25 mouse cellular contexts compared by ENCODE assay signal in the genomic region with DNA sequence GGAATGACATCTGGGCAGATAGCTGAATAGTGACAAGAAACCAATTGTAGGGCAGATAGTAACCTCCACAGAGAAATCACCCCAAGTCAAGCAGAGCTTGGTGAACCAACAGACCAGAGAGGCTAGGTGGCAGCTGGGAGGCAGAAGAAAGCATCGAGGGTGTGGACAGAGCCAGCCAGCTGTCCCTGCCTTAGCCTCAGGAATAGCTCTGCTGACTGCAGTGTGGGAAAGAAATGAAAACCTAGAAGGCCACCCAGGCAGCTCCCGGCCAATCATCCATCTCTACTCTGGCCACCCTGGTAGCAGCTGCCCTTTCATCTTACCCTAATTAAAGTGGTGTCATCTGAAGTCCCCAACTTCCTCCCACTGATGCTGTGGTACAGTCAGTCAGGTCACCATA. TPM values are rescaled to one million over a fixed set of nuclear protein-coding genes. Genes with fewer than 3 reads are reported as not detected.
DNase-seq lines count a peak whose midpoint lies in the region; ATAC-seq and TF ChIP-seq lines count a peak whose summit lies in the region.
"Had no signal": no experiment of that assay in that cellular context is flagged by ENCODE, and none has a peak within 500 bp of the region (broad histone marks: within the 10 kb centered on the region; RNA-seq: fewer than 3 reads in every experiment).

No protein-coding gene starts in this region.

- WGBS in kidney, embryonic 14.5 days: 7% methylated on average over 2 of the region's 2 CpGs
- WGBS in kidney, postnatal 0 days: 14% methylated on average over 2 of the region's 2 CpGs
- WGBS in kidney, adult 2 months: 39% methylated on average over 2 of the region's 2 CpGs
- 29% methylated on average over 2 of the region's 2 CpGs for WGBS in limb, embryonic 14.5 days

- H3K4me3 ChIP-seq in kidney, embryonic 14.5 days (ENCODE audit: low read length): no peak overlapping the region
- no peak overlapping the region for H3K4me3 ChIP-seq in kidney, postnatal 0 days (replicated peaks; ENCODE audit: low read depth, low read length)
- no peak overlapping the region for H3K4me3 ChIP-seq in kidney, adult 2 months (ENCODE audit: insufficient read depth, low read depth, low read length)
- no peak overlapping the region for H3K4me3 ChIP-seq in limb, embryonic 14.5 days (replicated peaks; ENCODE audit: low read length)
- H3K4me3 ChIP-seq: embryonic facial prominence, embryonic 13.5 days; forebrain, embryonic 10.5 days; forebrain, embryonic 13.5 days; hindbrain, embryonic 10.5 days; hindbrain, embryonic 13.5 days had no signal

- no peak for TF ChIP-seq POLR2A in kidney, adult 2 months (IDR thresholded peaks at IDR 0.05; ENCODE audit: low read depth, low read length)
- TF ChIP-seq POLR2A in limb, embryonic 14.5 days (IDR thresholded peaks at IDR 0.05; ENCODE audit: borderline replicate concordance, extremely low read depth, insufficient read depth, insufficient read length): no peak

- H3K9me3 ChIP-seq in kidney, embryonic 14.5 days (ENCODE audit: control insufficient read depth, low read length): no peaks in the 10 kb centered on the region
- no peaks in the 10 kb centered on the region for H3K9me3 ChIP-seq in kidney, postnatal 0 days (replicated peaks; ENCODE audit: low read length)
- no peaks in the 10 kb centered on the region for H3K9me3 ChIP-seq in limb, embryonic 14.5 days (ENCODE audit: control insufficient read depth, low read length)
- H3K9me3 ChIP-seq: embryonic facial prominence, embryonic 13.5 days; forebrain, embryonic 10.5 days; forebrain, embryonic 13.5 days; hindbrain, embryonic 10.5 days; hindbrain, embryonic 13.5 days had no signal

- peak; percentile 8 for DNase-seq in embryo, embryonic 9.5 days (ENCODE audit: extremely low spot score)
- no peak for DNase-seq in embryo, embryonic 11 days
- DNase-seq in kidney, adult 8-10 months: no peak
- peak; percentile 37 for DNase-seq in kidney, postnatal 0 days (ENCODE audit: low spot score)
- no peak for DNase-seq in kidney, adult 2 months
- DNase-seq in limb, embryonic 14.5 days (ENCODE audit: low spot score): no peak
- no peak for DNase-seq in lung, postnatal 14 days
- DNase-seq: adrenal gland, adult 8-10 months; adrenal gland, postnatal 25 days; cerebellum, adult 11-12 months; cerebellum, adult 8-10 months; cerebellum, postnatal 10 days; cerebellum, postnatal 36 days; gastrocnemius, postnatal 10 days; heart, postnatal 36 days had no signal

- H3K36me3 ChIP-seq in kidney, embryonic 14.5 days (ENCODE audit: control insufficient read depth, insufficient read depth, low read length): no peaks in the 10 kb centered on the region
- no peaks in the 10 kb centered on the region for H3K36me3 ChIP-seq in kidney, postnatal 0 days (ENCODE audit: insufficient read depth, low read length)
- no peaks in the 10 kb centered on the region for H3K36me3 ChIP-seq in kidney, adult 2 months (ENCODE audit: control insufficient read depth, insufficient read depth, low read length)
- H3K36me3 ChIP-seq in limb, embryonic 14.5 days (ENCODE audit: control insufficient read depth, insufficient read depth, low read length): no peaks in the 10 kb centered on the region
- H3K36me3 ChIP-seq: embryonic facial prominence, embryonic 13.5 days; forebrain, embryonic 10.5 days; hindbrain, embryonic 10.5 days; hindbrain, embryonic 13.5 days had no signal

- H3K27me3 ChIP-seq in kidney, embryonic 14.5 days (ENCODE audit: control insufficient read depth, insufficient read depth, low read length): no peaks in the 10 kb centered on the region
- H3K27me3 ChIP-seq in kidney, postnatal 0 days (ENCODE audit: insufficient read depth, low read length): no peaks in the 10 kb centered on the region
- H3K27me3 ChIP-seq in kidney, adult 2 months (replicated peaks; ENCODE audit: control insufficient read depth, insufficient read depth, low read length): no peaks in the 10 kb centered on the region
- peaks cover 8% of the 10 kb centered on the region; the same call in 1 of the 2 replicates for H3K27me3 ChIP-seq in limb, embryonic 14.5 days (ENCODE audit: control insufficient read depth, insufficient read depth, low read length)
- H3K27me3 ChIP-seq: embryonic facial prominence, embryonic 13.5 days; forebrain, embryonic 13.5 days; hindbrain, embryonic 13.5 days had no signal

- no peak overlapping the region for H3K9ac ChIP-seq in kidney, embryonic 14.5 days (ENCODE audit: low read depth, low read length)
- no peak overlapping the region for H3K9ac ChIP-seq in kidney, postnatal 0 days (ENCODE audit: low read depth, low read length)
- H3K9ac ChIP-seq in limb, embryonic 14.5 days (ENCODE audit: low read depth, low read length, severe bottlenecking): no peak overlapping the region
- H3K9ac ChIP-seq: embryonic facial prominence, embryonic 13.5 days; forebrain, embryonic 13.5 days; hindbrain, embryonic 13.5 days had no signal

- peak; percentile 84; the same call in 1 of the 2 replicates for ATAC-seq in kidney, embryonic 14.5 days (ENCODE audit: low FRiP score, low TSS enrichment)
- ATAC-seq in kidney, postnatal 0 days (replicated peaks; ENCODE audit: low FRiP score, low read depth): no peak
- peak; percentile 34; the same call in 1 of the 2 replicates for ATAC-seq in limb, embryonic 14.5 days (ENCODE audit: low FRiP score, low read depth)
- ATAC-seq: activated CD4-positive, CD25-positive, alpha-beta regulatory T cell, adult 4 months; forebrain, embryonic 13.5 days; forebrain, embryonic 16.5 days; hindbrain, embryonic 16.5 days had no signal

- no peak overlapping the region for H3K4me2 ChIP-seq in kidney, embryonic 14.5 days (replicated peaks; ENCODE audit: low read depth, low read length)
- no peak overlapping the region for H3K4me2 ChIP-seq in kidney, postnatal 0 days (ENCODE audit: low read length)
- H3K4me2 ChIP-seq in limb, embryonic 14.5 days (replicated peaks; ENCODE audit: low read depth, low read length, severe bottlenecking): no peak overlapping the region
- H3K4me2 ChIP-seq: embryonic facial prominence, embryonic 13.5 days; forebrain, embryonic 13.5 days; heart, embryonic 11.5 days; hindbrain, embryonic 13.5 days had no signal

- H3K4me1 ChIP-seq in kidney, embryonic 14.5 days (ENCODE audit: control insufficient read depth, insufficient read depth, low read length): no peaks in the 10 kb centered on the region
- no peaks in the 10 kb centered on the region for H3K4me1 ChIP-seq in kidney, postnatal 0 days (replicated peaks; ENCODE audit: insufficient read depth, low read length)
- no peaks in the 10 kb centered on the region; the same call in 1 of the 2 replicates for H3K4me1 ChIP-seq in kidney, adult 2 months (ENCODE audit: control insufficient read depth, insufficient read depth, low read length)
- H3K4me1 ChIP-seq in limb, embryonic 14.5 days (ENCODE audit: control insufficient read depth, insufficient read depth, low read length): no peaks in the 10 kb centered on the region
- H3K4me1 ChIP-seq: forebrain, embryonic 10.5 days; forebrain, embryonic 13.5 days; hindbrain, embryonic 13.5 days had no signal

- no peak for TF ChIP-seq CTCF in kidney, postnatal 0 days (IDR thresholded peaks at IDR 0.05; ENCODE audit: low read depth)
- no peak for TF ChIP-seq CTCF in kidney, adult 2 months (conservative IDR thresholded peaks at IDR 0.05; ENCODE audit: insufficient read depth, insufficient read length, low read depth, low read length)

- no peak overlapping the region for H3K27ac ChIP-seq in kidney, embryonic 14.5 days (ENCODE audit: low read depth, low read length)
- no peak overlapping the region for H3K27ac ChIP-seq in kidney, postnatal 0 days
- no peak overlapping the region for H3K27ac ChIP-seq in kidney, adult 2 months (ENCODE audit: insufficient read depth, low read depth, low read length)
- no peak overlapping the region for H3K27ac ChIP-seq in limb, embryonic 14.5 days (replicated peaks; ENCODE audit: low read depth, low read length)
- H3K27ac ChIP-seq: embryonic facial prominence, embryonic 13.5 days; forebrain, embryonic 10.5 days; forebrain, embryonic 13.5 days; hindbrain, embryonic 10.5 days; hindbrain, embryonic 13.5 days had no signal

RNA-seq across cellular contexts. Expression of gene Nup160, which starts 47.5 kb away (rescaled TPM):
- polyA plus RNA-seq in kidney, embryonic 14.5 days (2014; fragmentation: Nextera tagmentation; extraction: Ambion mirVana): 34.8 and 68.0 TPM in 2 replicates
- polyA plus RNA-seq in kidney, postnatal 0 days (2015; fragmentation: Nextera tagmentation; extraction: Ambion mirVana): 19.9 and 21.4 TPM in 2 replicates
- 4.9 and 5.2 TPM in 2 replicates for polyA plus RNA-seq in kidney, adult 2 months (2012; rRNA removed)
- polyA plus RNA-seq in limb, embryonic 14.5 days (2012; rRNA removed): 27.6 and 29.9 TPM in 2 replicates
- 42.0 and 43.0 TPM in 2 replicates for polyA plus RNA-seq in limb, embryonic 14.5 days (2014; fragmentation: Nextera tagmentation; extraction: Ambion mirVana)

RNA-seq across cellular contexts. Expression of gene Ptprj, which starts 49.1 kb away (rescaled TPM):
- polyA plus RNA-seq in kidney, embryonic 14.5 days (2014; fragmentation: Nextera tagmentation; extraction: Ambion mirVana): 7.6 and 10.8 TPM in 2 replicates
- polyA plus RNA-seq in kidney, postnatal 0 days (2015; fragmentation: Nextera tagmentation; extraction: Ambion mirVana): 6.8 and 7.2 TPM in 2 replicates
- polyA plus RNA-seq in kidney, adult 2 months (2012; rRNA removed): 18.9 and 23.2 TPM in 2 replicates
- 3.9 and 4.0 TPM in 2 replicates for polyA plus RNA-seq in limb, embryonic 14.5 days (2012; rRNA removed)
- polyA plus RNA-seq in limb, embryonic 14.5 days (2014; fragmentation: Nextera tagmentation; extraction: Ambion mirVana): 2.7 and 3.2 TPM in 2 replicates

Comparison
In these comparisons a context has a peak if more than half of its experiments do, and no peak if none do; other contexts are left out.
1. DNase-seq: peak in embryo, embryonic 9.5 days (single experiment) and kidney, postnatal 0 days (single experiment); none in embryo, embryonic 11 days (single experiment), kidney, adult 8-10 months (0 of 2), kidney, adult 2 months (single experiment), limb, embryonic 14.5 days (single experiment) and lung, postnatal 14 days (single experiment).